Mouse (Mus musculus) E14TG2a.4 (cell line): ENCODE data around the gene Klhl11.

Experiments used
- CTCF ChIP-seq: conservative IDR thresholded peaks from 2 replicates; pipeline ENCODE4 v1.5.1; 2014; ENCODE audit warnings: low read length
- NANOG ChIP-seq: IDR thresholded peaks from 2 replicates; pipeline ENCODE4 v1.6.1; 2014; ENCODE audit warnings: borderline replicate concordance, low read length, mixed read lengths
- POU5F1 ChIP-seq: IDR thresholded peaks from 2 replicates; pipeline ENCODE4 v1.6.1; 2014; ENCODE audit warnings: low read length, borderline replicate concordance

DNA sequence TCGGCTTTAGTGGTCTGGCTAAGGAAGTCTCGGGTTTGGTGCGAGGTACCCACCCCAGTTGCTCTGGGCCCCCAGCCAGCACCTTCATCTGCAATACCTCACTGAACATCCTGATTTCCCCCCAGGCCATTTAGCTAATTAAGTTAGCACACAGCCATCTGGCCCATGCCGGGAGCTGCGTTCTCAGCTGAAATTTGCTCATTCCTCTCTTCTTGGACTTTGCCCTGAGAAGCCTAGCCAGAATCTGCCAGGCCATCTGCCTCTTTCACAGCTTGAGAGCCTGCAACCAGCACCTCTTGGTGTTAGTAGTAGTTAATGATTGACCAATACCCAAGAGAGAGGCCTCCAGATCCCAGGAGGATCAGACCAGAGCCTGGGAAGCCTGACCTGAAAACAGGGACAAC lies 45.6 kb upstream of the Klhl11 start:
- no peak for TF ChIP-seq CTCF
- no peak for TF ChIP-seq POU5F1
- TF ChIP-seq NANOG, result no peak
